Mouse (Mus musculus) forebrain, embryonic 16.5 days (tissue): ENCODE data around the gene Hdac10. TPM values are rescaled to one million over a fixed set of nuclear protein-coding genes. Genes with fewer than 3 reads are reported as not detected.

Experiments
- ATAC-seq: fragments of 200-750 bp; cut with Nextera tagmentation; 2 replicates; pipeline ENCODE4 v1.8.0; 2017; ENCODE audit warnings: mild to moderate bottlenecking, moderate library complexity
- H3K27ac ChIP-seq: fragments of 300-500 bp; sonication (generic); 2 replicates; pipeline ENCODE4 v1.5.1; 2014; ENCODE audit warnings: low read length, control low read depth
- H3K27me3 ChIP-seq: fragments of 300-500 bp; sonication (generic); replicated peaks from 2 replicates; pipeline ENCODE4 v1.6.1; 2014; ENCODE audit warnings: low read length; ENCODE audit not compliant: control insufficient read depth, insufficient read depth
- H3K36me3 ChIP-seq: fragments of 300-500 bp; sonication (generic); 2 replicates; pipeline ENCODE4 v1.6.1; 2014; ENCODE audit not compliant: control insufficient read depth, insufficient read depth
- H3K4me1 ChIP-seq: fragments of 300-500 bp; sonication (generic); replicated peaks from 2 replicates; pipeline ENCODE4 v1.6.1; 2014; ENCODE audit warnings: low read length; ENCODE audit not compliant: control insufficient read depth, insufficient read depth
- H3K4me2 ChIP-seq: fragments of 300-500 bp; sonication (generic); 2 replicates; pipeline ENCODE4 v1.6.1; 2014; ENCODE audit warnings: mild to moderate bottlenecking, low read length, control low read depth
- H3K4me3 ChIP-seq: fragments of 300-500 bp; sonication (generic); replicated peaks from 2 replicates; pipeline ENCODE4 v1.5.1; 2014; ENCODE audit warnings: mild to moderate bottlenecking, low read length, control low read depth
- H3K9ac ChIP-seq: fragments of 300-500 bp; sonication (generic); replicated peaks from 2 replicates; pipeline ENCODE4 v1.6.1; 2014; ENCODE audit warnings: low read depth, low read length, control low read depth
- H3K9me3 ChIP-seq: fragments of 300-500 bp; sonication (generic); 2 replicates; pipeline ENCODE4 v1.6.1; 2016; ENCODE audit warnings: low read length; ENCODE audit not compliant: control insufficient read depth
- WGBS: fragments of 180-500 bp; shearing (Covaris S2); extraction: QIAGEN DNeasy Blood & Tissue Kit; methylation state at CpG from one replicate; pipeline ENCODE4 v1.1.7; 2014; 5-methylcytosine and 5-hydroxymethylcytosine counted together
- polyA plus RNA-seq: library from polyadenylated mRNA; unstranded; fragments of >200 nt; fragmentation: Nextera tagmentation; extraction: Ambion mirVana; gene quantifications from 2 replicates; pipeline ENCODE4 v1.2.1, GENCODE M21; 2015

Hdac10 gene
- polyA plus RNA-seq, 1 experiment from 2014 or later: 46.0 TPM

- Histone ChIP-seq H3K9ac (no peak overlapping the region), H3K4me1 (peaks cover 17% of the 10 kb centered on the region), H3K9me3 (no peaks in the 10 kb centered on the region), H3K27ac (no peak overlapping the region), H3K4me2 (no peak overlapping the region), H3K4me3 (no peak overlapping the region), H3K27me3 (no peaks in the 10 kb centered on the region), H3K36me3 (no peaks in the 10 kb centered on the region)
- no peak for ATAC-seq
Measured at GRCm38 (mm10) chr15:89130245-89130644, 1.7 kb upstream of the Hdac10 start.

DNA sequence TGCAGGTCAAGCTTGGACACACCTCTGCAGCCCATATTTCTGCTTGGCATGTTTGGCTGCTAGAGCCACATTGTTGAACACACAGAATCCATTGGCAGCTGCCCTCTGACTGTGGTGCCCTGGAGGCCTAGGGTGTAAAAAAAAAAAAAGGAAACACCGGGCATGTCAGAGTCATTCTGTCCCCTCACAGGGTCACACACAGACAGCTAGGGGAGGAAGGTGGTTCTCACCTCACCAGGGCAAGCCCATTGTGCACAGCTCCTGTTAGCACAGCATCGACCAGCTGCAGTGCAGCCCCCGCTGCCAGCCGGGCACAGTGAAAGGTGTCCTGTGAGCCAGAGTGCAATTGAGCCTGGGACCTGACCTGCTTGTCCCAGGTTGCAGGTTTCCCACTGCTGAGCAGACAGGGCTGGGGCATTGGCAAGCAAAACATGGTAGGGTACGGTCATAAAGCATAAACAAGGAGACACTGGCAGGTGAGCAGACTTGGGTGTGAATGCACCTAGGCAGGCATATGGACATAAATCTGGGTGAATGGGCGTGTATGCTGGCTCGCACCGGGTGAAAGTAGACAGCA, 1.0 kb downstream of the Hdac10 start:
- peak overlapping the region; percentile 80 for H3K9ac ChIP-seq
- H3K27ac ChIP-seq: no peak overlapping the region
- H3K4me2 ChIP-seq: peak overlapping the region; percentile 92
- no peaks in the 10 kb centered on the region for H3K9me3 ChIP-seq
- peaks cover 27% of the 10 kb centered on the region for H3K4me1 ChIP-seq
- peak overlapping the region; percentile 78 for H3K4me3 ChIP-seq
- H3K27me3 ChIP-seq: no peaks in the 10 kb centered on the region
- H3K36me3 ChIP-seq: no peaks in the 10 kb centered on the region
- no peak for ATAC-seq
- WGBS: 80% methylated on average over 8 of the region's 8 CpGs

DNA sequence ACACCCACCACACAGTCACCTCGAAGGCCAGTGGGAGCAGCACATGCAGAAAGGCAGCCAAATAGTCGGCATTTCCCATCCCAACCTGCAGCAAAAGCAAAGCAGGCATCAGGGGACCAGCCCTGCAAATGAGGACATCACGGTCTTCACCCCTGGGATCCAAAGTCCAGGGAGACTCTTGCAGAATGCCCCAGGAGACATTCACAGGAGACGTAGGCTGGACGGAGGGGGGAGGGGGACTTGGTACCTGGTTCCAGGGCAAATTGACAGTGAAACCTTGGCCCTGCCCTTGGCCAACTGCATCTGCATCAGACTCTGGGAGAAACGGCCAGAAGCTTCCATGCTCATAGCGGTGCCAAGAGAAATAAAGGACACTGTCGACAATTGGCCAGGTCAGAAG, 1.9 kb downstream of the Hdac10 start:
- H3K9ac ChIP-seq: no peak overlapping the region
- 88% methylated on average over 8 of the region's 8 CpGs for WGBS
- peaks cover 35% of the 10 kb centered on the region for H3K4me1 ChIP-seq
- H3K27ac ChIP-seq: no peak overlapping the region
- no peak for ATAC-seq
- no peak overlapping the region for H3K4me3 ChIP-seq
- no peaks in the 10 kb centered on the region for H3K27me3 ChIP-seq
- H3K36me3 ChIP-seq: no peaks in the 10 kb centered on the region
- no peak overlapping the region for H3K4me2 ChIP-seq
- no peaks in the 10 kb centered on the region for H3K9me3 ChIP-seq

GRCm38 (mm10) chr15:89125351-89125750, 3.1 kb downstream of the Hdac10 start:
- H3K4me3 ChIP-seq: no peak overlapping the region
- WGBS: 91% methylated on average over 9 of the region's 9 CpGs
- H3K9ac ChIP-seq: no peak overlapping the region
- no peak for ATAC-seq
- H3K27me3 ChIP-seq: no peaks in the 10 kb centered on the region
- H3K36me3 ChIP-seq: no peaks in the 10 kb centered on the region
- no peaks in the 10 kb centered on the region for H3K9me3 ChIP-seq
- no peak overlapping the region for H3K4me2 ChIP-seq
- no peak overlapping the region for H3K27ac ChIP-seq
- H3K4me1 ChIP-seq: peaks cover 48% of the 10 kb centered on the region

- H3K27ac ChIP-seq: no peak overlapping the region
- no peak overlapping the region for H3K9ac ChIP-seq
- H3K36me3 ChIP-seq: no peaks in the 10 kb centered on the region
- no peak overlapping the region for H3K4me3 ChIP-seq
- H3K4me1 ChIP-seq: peaks cover 56% of the 10 kb centered on the region
- H3K9me3 ChIP-seq: no peaks in the 10 kb centered on the region
- ATAC-seq: no peak
- H3K4me2 ChIP-seq: no peak overlapping the region
- H3K27me3 ChIP-seq: no peaks in the 10 kb centered on the region
- 93% methylated on average over 3 of the region's 3 CpGs for WGBS
Measured at GRCm38 (mm10) chr15:89124312-89124711, 4.2 kb downstream of the Hdac10 start.

DNA sequence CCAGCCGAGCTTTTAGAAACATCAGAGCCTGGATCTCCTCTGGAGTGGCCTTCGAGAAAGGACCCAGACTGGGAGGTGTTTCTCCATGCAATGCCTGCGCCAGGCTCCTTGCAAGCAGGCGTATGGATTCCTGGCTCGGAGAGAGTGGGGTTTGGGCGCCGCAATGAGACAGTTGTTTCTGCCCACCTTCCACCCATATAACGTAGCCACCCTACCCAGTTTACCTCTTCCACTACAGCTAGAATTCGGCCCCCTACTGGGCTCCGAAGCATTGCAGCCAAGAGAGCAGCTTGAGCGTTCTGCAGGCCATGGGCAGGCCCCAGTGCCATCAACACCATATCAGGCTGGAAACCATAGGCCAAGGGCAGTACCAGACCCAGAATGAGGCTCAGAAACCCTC, 4.9 kb downstream of the Hdac10 start:
- Histone ChIP-seq H3K9me3 (no peaks in the 10 kb centered on the region), H3K27me3 (no peaks in the 10 kb centered on the region), H3K9ac (peak overlapping the region; percentile 75), H3K27ac (peak overlapping the region; percentile 93), H3K36me3 (no peaks in the 10 kb centered on the region), H3K4me3 (peak overlapping the region; percentile 80), H3K4me1 (peaks cover 52% of the 10 kb centered on the region), H3K4me2 (peak overlapping the region; percentile 99)
- WGBS: 25% methylated on average over 11 of the region's 11 CpGs
- peak; percentile 18; the same call in 1 of the 2 replicates for ATAC-seq

GRCm38 (mm10) chr15:89122649-89123366, 5.7 kb downstream of the Hdac10 start, which contains the start of gene Tubgcp6:
Gene Tubgcp6, minus strand, starts transcription at chr15:89123112.
- Histone ChIP-seq H3K4me3 (peak within 1 kb of the TSS; percentile 80), H3K4me2 (peak within 1 kb of the TSS; percentile 99), H3K27ac (peak within 1 kb of the TSS; percentile 93), H3K4me1 (peaks cover 47% of the 10 kb centered on the region), H3K9ac (peak within 1 kb of the TSS; percentile 75), H3K36me3 (no peaks in the 10 kb centered on the region), H3K9me3 (no peaks in the 10 kb centered on the region), H3K27me3 (no peaks in the 10 kb centered on the region)
- peak; percentile 89 for ATAC-seq
- under 1% methylated on average over 47 of the region's 47 CpGs for WGBS

GRCm38 (mm10) chr15:89118007-89118406, 10.5 kb downstream of the Hdac10 start:
- H3K9me3 ChIP-seq: no peaks in the 10 kb centered on the region

DNA sequence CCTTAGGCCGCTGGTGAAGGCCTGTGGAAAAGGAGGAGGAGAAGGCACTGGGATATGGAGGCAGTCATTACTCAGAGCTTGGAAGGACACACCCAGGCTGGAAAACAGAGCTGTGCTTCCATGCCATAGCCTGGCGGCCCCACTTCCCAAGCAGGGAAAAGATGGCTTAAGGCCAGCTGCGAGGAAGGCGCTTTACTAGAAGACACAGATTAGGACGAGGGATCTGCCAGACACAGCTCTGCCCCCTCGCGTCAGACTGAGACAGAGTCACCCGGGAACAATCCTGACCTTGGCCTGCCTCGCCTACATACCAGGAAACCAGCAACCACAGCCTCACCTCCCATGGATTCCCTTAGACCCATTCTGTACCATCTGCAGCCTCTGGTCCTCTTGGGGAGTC, 18.4 kb downstream of the Hdac10 start:
- H3K9ac ChIP-seq: no peak overlapping the region
- WGBS: 89% methylated on average over 9 of the region's 9 CpGs
- no peaks in the 10 kb centered on the region for H3K9me3 ChIP-seq
- H3K4me1 ChIP-seq: no peaks in the 10 kb centered on the region
- no peak overlapping the region for H3K27ac ChIP-seq
- H3K4me3 ChIP-seq: no peak overlapping the region
- H3K4me2 ChIP-seq: no peak overlapping the region
- no peak for ATAC-seq
- peaks cover 25% of the 10 kb centered on the region for H3K36me3 ChIP-seq
- H3K27me3 ChIP-seq: no peaks in the 10 kb centered on the region

More at GRCm38 (mm10) chr15:89118007-89118406, 10.5 kb downstream of the Hdac10 start:
- no peak overlapping the region for H3K4me2 ChIP-seq
- 0 out of 2 replicates have a peak, but pooled peaks cover 3% of the 10 kb centered on the region for H3K36me3 ChIP-seq
- no peak overlapping the region for H3K4me3 ChIP-seq
- no peak overlapping the region for H3K9ac ChIP-seq
- ATAC-seq: no peak
- no peaks in the 10 kb centered on the region for H3K27me3 ChIP-seq
- peaks cover 32% of the 10 kb centered on the region for H3K4me1 ChIP-seq
- H3K27ac ChIP-seq: no peak overlapping the region
